14 mouse cellular contexts compared by ENCODE assay signal in genomic region chr17:46418628-46419027, GRCm38 (mm10). TPM values are rescaled to one million over a fixed set of nuclear protein-coding genes. Genes with fewer than 3 reads are reported as not detected.
DNase-seq lines count a peak whose midpoint lies in the region; ATAC-seq lines count a peak whose summit lies in the region.
"Had no signal": no experiment of that assay in that cellular context is flagged by ENCODE, and none has a peak within 500 bp of the region (broad histone marks: within the 10 kb centered on the region; RNA-seq: fewer than 3 reads in every experiment).

No protein-coding gene starts in this region.

- 0 out of 2 replicates have a peak overlapping the region, but pooled peaks have one; percentile 23 for H3K27ac ChIP-seq in forebrain, embryonic 15.5 days (replicated peaks)
- H3K27ac ChIP-seq in forebrain, embryonic 10.5 days = no peak overlapping the region
- H3K27ac ChIP-seq in heart, embryonic 16.5 days (ENCODE audit: low read length) = peak overlapping the region; percentile 46
- no peak overlapping the region for H3K27ac ChIP-seq in midbrain, embryonic 13.5 days
- no peak overlapping the region for H3K27ac ChIP-seq in midbrain, embryonic 11.5 days (ENCODE audit: low read depth, low read length)
- H3K27ac ChIP-seq in midbrain, embryonic 16.5 days (ENCODE audit: low read length) = no peak overlapping the region

- H3K4me1 ChIP-seq in forebrain, embryonic 15.5 days = no peaks in the 10 kb centered on the region
- H3K4me1 ChIP-seq in forebrain, embryonic 10.5 days = no peaks in the 10 kb centered on the region
- H3K4me1 ChIP-seq in heart, embryonic 16.5 days (ENCODE audit: control insufficient read depth, insufficient read depth, low read length) = no peaks in the 10 kb centered on the region
- H3K4me1 ChIP-seq in midbrain, embryonic 13.5 days (replicated peaks) = no peaks in the 10 kb centered on the region
- no peaks in the 10 kb centered on the region for H3K4me1 ChIP-seq in midbrain, embryonic 11.5 days (ENCODE audit: control insufficient read depth, insufficient read depth, low read length)
- H3K4me1 ChIP-seq in midbrain, embryonic 16.5 days (ENCODE audit: control insufficient read depth, insufficient read depth, low read length) = no peaks in the 10 kb centered on the region

- no peaks in the 10 kb centered on the region for H3K27me3 ChIP-seq in forebrain, embryonic 15.5 days
- no peaks in the 10 kb centered on the region for H3K27me3 ChIP-seq in forebrain, embryonic 10.5 days (ENCODE audit: poor library complexity, severe bottlenecking)
- H3K27me3 ChIP-seq in heart, embryonic 16.5 days (ENCODE audit: control insufficient read depth, insufficient read depth, low read length) = no peaks in the 10 kb centered on the region
- no peaks in the 10 kb centered on the region for H3K27me3 ChIP-seq in midbrain, embryonic 13.5 days
- H3K27me3 ChIP-seq in midbrain, embryonic 11.5 days (ENCODE audit: control insufficient read depth, insufficient read depth, low read length) = no peaks in the 10 kb centered on the region
- no peaks in the 10 kb centered on the region for H3K27me3 ChIP-seq in midbrain, embryonic 16.5 days (ENCODE audit: control insufficient read depth, insufficient read depth, low read depth, low read length)

- H3K4me3 ChIP-seq in forebrain, embryonic 15.5 days = no peak overlapping the region
- H3K4me3 ChIP-seq in forebrain, embryonic 10.5 days = no peak overlapping the region
- H3K4me3 ChIP-seq in heart, embryonic 16.5 days (ENCODE audit: low read length) = no peak overlapping the region
- no peak overlapping the region for H3K4me3 ChIP-seq in midbrain, embryonic 13.5 days (replicated peaks)
- no peak overlapping the region for H3K4me3 ChIP-seq in midbrain, embryonic 11.5 days (ENCODE audit: low read depth, low read length)
- no peak overlapping the region for H3K4me3 ChIP-seq in midbrain, embryonic 16.5 days (ENCODE audit: low read depth, low read length)
- H3K4me3 ChIP-seq: myocyte had no signal

- 54% methylated on average over 5 of the region's 5 CpGs for WGBS in forebrain, embryonic 15.5 days
- 81% methylated on average over 5 of the region's 5 CpGs for WGBS in forebrain, embryonic 10.5 days
- WGBS in heart, embryonic 16.5 days = 71% methylated on average over 5 of the region's 5 CpGs
- WGBS in midbrain, embryonic 13.5 days = 69% methylated on average over 5 of the region's 5 CpGs
- WGBS in midbrain, embryonic 11.5 days = 87% methylated on average over 5 of the region's 5 CpGs
- WGBS in midbrain, embryonic 16.5 days = 61% methylated on average over 5 of the region's 5 CpGs

- H3K36me3 ChIP-seq in forebrain, embryonic 15.5 days = peaks cover 13% of the 10 kb centered on the region
- H3K36me3 ChIP-seq in forebrain, embryonic 10.5 days (replicated peaks) = peaks cover 16% of the 10 kb centered on the region
- peaks cover 9% of the 10 kb centered on the region for H3K36me3 ChIP-seq in heart, embryonic 16.5 days (ENCODE audit: control insufficient read depth, insufficient read depth)
- H3K36me3 ChIP-seq in midbrain, embryonic 13.5 days = peaks cover 19% of the 10 kb centered on the region
- H3K36me3 ChIP-seq in midbrain, embryonic 11.5 days (ENCODE audit: control insufficient read depth, insufficient read depth, low read length) = 0 out of 2 replicates have a peak, but pooled peaks cover 3% of the 10 kb centered on the region
- no peaks in the 10 kb centered on the region; the same call in 1 of the 2 replicates for H3K36me3 ChIP-seq in midbrain, embryonic 16.5 days (ENCODE audit: control insufficient read depth, insufficient read depth, low read length)

- no peak for DNase-seq in forebrain, embryonic 10.5 days (ENCODE audit: extremely low spot score, low spot score)
- DNase-seq in heart, postnatal 25 days (ENCODE audit: low spot score) = no peak
- DNase-seq in midbrain, embryonic 11.5 days (ENCODE audit: low spot score, missing footprints) = no peak
- DNase-seq: B cell, adult 2 months; cerebellum, adult 11 months; thymus, postnatal 4 days had no signal

- H3K4me2 ChIP-seq in forebrain, embryonic 15.5 days (replicated peaks) = no peak overlapping the region
- no peak overlapping the region; the same call in 1 of the 2 replicates for H3K4me2 ChIP-seq in heart, embryonic 16.5 days (ENCODE audit: low read depth, low read length)
- no peak overlapping the region for H3K4me2 ChIP-seq in midbrain, embryonic 13.5 days (replicated peaks)
- no peak overlapping the region for H3K4me2 ChIP-seq in midbrain, embryonic 11.5 days
- no peak overlapping the region for H3K4me2 ChIP-seq in midbrain, embryonic 16.5 days (ENCODE audit: low read length)

- H3K9me3 ChIP-seq in forebrain, embryonic 15.5 days = no peaks in the 10 kb centered on the region
- no peaks in the 10 kb centered on the region for H3K9me3 ChIP-seq in forebrain, embryonic 10.5 days
- no peaks in the 10 kb centered on the region for H3K9me3 ChIP-seq in heart, embryonic 16.5 days (replicated peaks; ENCODE audit: control insufficient read depth, low read length)
- no peaks in the 10 kb centered on the region for H3K9me3 ChIP-seq in midbrain, embryonic 13.5 days
- H3K9me3 ChIP-seq in midbrain, embryonic 11.5 days (ENCODE audit: control insufficient read depth, low read length) = no peaks in the 10 kb centered on the region
- no peaks in the 10 kb centered on the region for H3K9me3 ChIP-seq in midbrain, embryonic 16.5 days (replicated peaks; ENCODE audit: control insufficient read depth, low read length, poor library complexity, severe bottlenecking)

- ATAC-seq in forebrain, embryonic 15.5 days (replicated peaks) = no peak
- no peak for ATAC-seq in heart, embryonic 16.5 days (replicated peaks; ENCODE audit: extremely low read depth, insufficient read depth, low FRiP score)
- ATAC-seq in midbrain, embryonic 13.5 days = no peak
- no peak for ATAC-seq in midbrain, embryonic 11.5 days (ENCODE audit: low FRiP score)
- ATAC-seq in midbrain, embryonic 16.5 days = no peak
- ATAC-seq: inflammation-experienced regulatory T-cells, adult 6 months had no signal

- no peak overlapping the region for H3K9ac ChIP-seq in forebrain, embryonic 15.5 days (replicated peaks)
- H3K9ac ChIP-seq in heart, embryonic 16.5 days (ENCODE audit: low read length) = no peak overlapping the region
- 0 out of 2 replicates have a peak overlapping the region, but pooled peaks have one; percentile 29 for H3K9ac ChIP-seq in midbrain, embryonic 13.5 days (replicated peaks)
- H3K9ac ChIP-seq in midbrain, embryonic 11.5 days (ENCODE audit: low read length) = no peak overlapping the region
- no peak overlapping the region for H3K9ac ChIP-seq in midbrain, embryonic 16.5 days (ENCODE audit: low read depth, low read length)

- intact Hi-C loops in heart, postnatal 25 days (cut with DNase I) = no loop called here

RNA-seq across cellular contexts. Expression of gene Crip3, which starts 10.1 kb away (rescaled TPM):
- polyA plus RNA-seq in forebrain, embryonic 15.5 days (2015; fragmentation: Nextera tagmentation; extraction: Ambion mirVana) = 1.1 and 1.2 TPM in 2 replicates
- 0.76 TPM in 1 of 2 replicates, not detected in the other for polyA plus RNA-seq in forebrain, embryonic 10.5 days (2016; fragmentation: Nextera tagmentation; extraction: Ambion mirVana)
- polyA plus RNA-seq in heart, embryonic 16.5 days (2015; fragmentation: Nextera tagmentation; extraction: Ambion mirVana) = 20.2 and 37.5 TPM in 2 replicates
- total RNA-seq in heart, postnatal 25 days (2021) = under 1 TPM in 1 of 2 experiments, not detected in 1; 0.62 TPM
- 2.1 TPM in 2 replicates for polyA plus RNA-seq in midbrain, embryonic 13.5 days (2015; fragmentation: Nextera tagmentation; extraction: Ambion mirVana)
- polyA plus RNA-seq in midbrain, embryonic 11.5 days (2014; fragmentation: Nextera tagmentation; extraction: Ambion mirVana) = 0.55 and 0.85 TPM in 2 replicates
- 3.0 and 3.6 TPM in 2 replicates for polyA plus RNA-seq in midbrain, embryonic 16.5 days (2015; fragmentation: Nextera tagmentation; extraction: Ambion mirVana)
- polyA plus RNA-seq: inflammation-experienced regulatory T-cells, adult 6 months; myocyte had no signal

RNA-seq across cellular contexts. Expression of gene Slc22a7, which starts 19.6 kb away (rescaled TPM):
- polyA plus RNA-seq in forebrain, embryonic 15.5 days (2015; fragmentation: Nextera tagmentation; extraction: Ambion mirVana) = 0.11 and 0.15 TPM in 2 replicates
- not detected in 2 replicates for polyA plus RNA-seq in forebrain, embryonic 10.5 days (2016; fragmentation: Nextera tagmentation; extraction: Ambion mirVana)
- 0.55 and 1.2 TPM in 2 replicates for polyA plus RNA-seq in heart, embryonic 16.5 days (2015; fragmentation: Nextera tagmentation; extraction: Ambion mirVana)
- total RNA-seq in heart, postnatal 25 days (2021) = not detected
- not detected in 2 replicates for polyA plus RNA-seq in midbrain, embryonic 13.5 days (2015; fragmentation: Nextera tagmentation; extraction: Ambion mirVana)
- not detected in 2 replicates for polyA plus RNA-seq in midbrain, embryonic 11.5 days (2014; fragmentation: Nextera tagmentation; extraction: Ambion mirVana)
- not detected in 2 replicates for polyA plus RNA-seq in midbrain, embryonic 16.5 days (2015; fragmentation: Nextera tagmentation; extraction: Ambion mirVana)
- polyA plus RNA-seq: heart, embryonic 14.5 days; inflammation-experienced regulatory T-cells, adult 6 months; limb, embryonic 14.5 days; myocyte had no signal

RNA-seq across cellular contexts. Expression of gene Zfp318, which starts 35.1 kb away (rescaled TPM):
- polyA plus RNA-seq in forebrain, embryonic 15.5 days (2015; fragmentation: Nextera tagmentation; extraction: Ambion mirVana) = 12.8 and 13.5 TPM in 2 replicates
- 6.8 and 7.1 TPM in 2 replicates for polyA plus RNA-seq in forebrain, embryonic 10.5 days (2016; fragmentation: Nextera tagmentation; extraction: Ambion mirVana)
- 3.1 and 5.4 TPM in 2 replicates for polyA plus RNA-seq in heart, embryonic 16.5 days (2015; fragmentation: Nextera tagmentation; extraction: Ambion mirVana)
- 10 to 100 TPM; 16.5 to 18.8 TPM for total RNA-seq in heart, postnatal 25 days (2021)
- 14.4 and 16.6 TPM in 2 replicates for polyA plus RNA-seq in midbrain, embryonic 13.5 days (2015; fragmentation: Nextera tagmentation; extraction: Ambion mirVana)
- polyA plus RNA-seq in midbrain, embryonic 11.5 days (2014; fragmentation: Nextera tagmentation; extraction: Ambion mirVana) = 14.0 and 14.8 TPM in 2 replicates
- polyA plus RNA-seq in midbrain, embryonic 16.5 days (2015; fragmentation: Nextera tagmentation; extraction: Ambion mirVana) = 15.2 and 17.5 TPM in 2 replicates

Comparison
In these comparisons a context has a peak if more than half of its experiments do, and no peak if none do; other contexts are left out.
1. H3K27ac ChIP-seq: peak in forebrain, embryonic 15.5 days (single experiment) and heart, embryonic 16.5 days (single experiment); none in forebrain, embryonic 10.5 days (single experiment), midbrain, embryonic 13.5 days (single experiment), midbrain, embryonic 11.5 days (single experiment) and midbrain, embryonic 16.5 days (single experiment).